Mouse (Mus musculus) kidney, postnatal 0 days (tissue): ENCODE data around the gene Cd55b. TPM values are rescaled to one million over a fixed set of nuclear protein-coding genes. Genes with fewer than 3 reads are reported as not detected.

Source experiments
- ATAC-seq: fragments of 200-750 bp; cut with Nextera tagmentation; replicated peaks from 2 replicates; pipeline ENCODE4 v1.8.0; 2017; ENCODE audit warnings: low read depth, moderate number of reproducible peaks, moderate TSS enrichment, moderate library complexity; ENCODE audit not compliant: low FRiP score
- DNase-seq: peaks from one replicate; pipeline ENCODE4 v3.0.0-alpha.2; 2016; ENCODE audit warnings: low spot score
- H3K27ac ChIP-seq: fragments of 300-500 bp; sonication (generic); 2 replicates; pipeline ENCODE4 v1.5.1; 2014; ENCODE audit warnings: mild to moderate bottlenecking
- H3K27me3 ChIP-seq: fragments of 300-500 bp; sonication (generic); 2 replicates; pipeline ENCODE4 v1.6.1; 2014; ENCODE audit warnings: low read length, mixed read lengths; ENCODE audit not compliant: insufficient read depth
- H3K36me3 ChIP-seq: fragments of 300-500 bp; sonication (generic); 2 replicates; pipeline ENCODE4 v1.6.1; 2014; ENCODE audit warnings: low read length, mixed read lengths; ENCODE audit not compliant: insufficient read depth
- H3K4me1 ChIP-seq: fragments of 300-500 bp; sonication (generic); replicated peaks from 2 replicates; pipeline ENCODE4 v1.6.1; 2014; ENCODE audit warnings: antibody characterized with exemption, low read length, mixed read lengths; ENCODE audit not compliant: insufficient read depth
- H3K4me2 ChIP-seq: fragments of 300-500 bp; sonication (generic); 2 replicates; pipeline ENCODE4 v1.6.1; 2014; ENCODE audit warnings: mild to moderate bottlenecking, low read length, moderate library complexity, mixed read lengths
- H3K4me3 ChIP-seq: fragments of 300-500 bp; sonication (generic); replicated peaks from 2 replicates; pipeline ENCODE4 v1.5.1; 2014; ENCODE audit warnings: low read depth, low read length
- H3K9ac ChIP-seq: fragments of 300-500 bp; sonication (generic); 2 replicates; pipeline ENCODE4 v1.6.1; 2014; ENCODE audit warnings: low read depth, low read length
- H3K9me3 ChIP-seq: fragments of 300-500 bp; sonication (generic); replicated peaks from 2 replicates; pipeline ENCODE4 v1.6.1; 2016; ENCODE audit warnings: low read length, inconsistent platforms, mixed read lengths
- CTCF ChIP-seq: IDR thresholded peaks from 2 replicates; pipeline ENCODE4 v1.5.1; 2016; ENCODE audit warnings: antibody characterized with exemption, low read depth, mild to moderate bottlenecking, moderate library complexity
- WGBS: fragments of 180-500 bp; shearing (Covaris S2); extraction: QIAGEN DNeasy Blood & Tissue Kit; methylation state at CpG from one replicate; pipeline ENCODE4 v1.1.7; 2014; 5-methylcytosine and 5-hydroxymethylcytosine counted together
- polyA plus RNA-seq: library from polyadenylated mRNA; unstranded; fragments of >200 nt; fragmentation: Nextera tagmentation; extraction: Ambion mirVana; gene quantifications from 2 replicates; pipeline ENCODE4 v1.2.1, GENCODE M21; 2015

Gene Cd55b
- polyA plus RNA-seq = not detected in 2 replicates

DNA sequence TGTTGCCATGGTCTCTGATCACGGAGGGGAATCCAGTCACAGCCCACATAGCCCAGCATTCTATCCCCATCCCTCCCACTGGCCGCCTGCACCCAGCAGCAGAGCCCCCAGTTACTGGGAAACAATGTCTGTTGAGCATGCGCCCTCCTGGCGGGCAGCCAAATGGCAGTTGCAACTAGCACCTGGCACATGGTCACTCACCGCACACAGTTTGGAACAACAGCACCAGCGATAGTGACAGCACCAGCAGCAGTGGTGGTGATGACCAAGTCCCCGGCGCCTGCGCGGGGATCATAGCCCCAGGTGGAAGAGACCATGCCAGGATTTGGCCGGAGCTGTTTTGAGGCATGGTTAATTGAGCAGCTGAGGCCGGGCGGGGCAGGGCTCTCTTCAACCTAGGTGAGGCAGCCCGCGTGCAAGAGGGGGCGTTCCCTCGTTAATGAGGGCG, at the start of gene Cd55b:
Cd55b (minus strand) TSS at position 346 of the 448 bp plus-strand sequence.
- H3K27ac ChIP-seq = no peak within 1 kb of the TSS
- TF ChIP-seq CTCF = no peak
- ATAC-seq = peak; percentile 43; the same call in 1 of the 2 replicates
- 49% methylated on average over 18 of the region's 18 CpGs for WGBS
- H3K27me3 ChIP-seq = no peaks in the 10 kb centered on the region
- H3K4me3 ChIP-seq = no peak within 1 kb of the TSS
- H3K4me2 ChIP-seq = no peak within 1 kb of the TSS
- H3K9ac ChIP-seq = no peak within 1 kb of the TSS
- no peak for DNase-seq
- no peaks in the 10 kb centered on the region for H3K4me1 ChIP-seq
- no peaks in the 10 kb centered on the region for H3K9me3 ChIP-seq
- no peaks in the 10 kb centered on the region for H3K36me3 ChIP-seq

DNA sequence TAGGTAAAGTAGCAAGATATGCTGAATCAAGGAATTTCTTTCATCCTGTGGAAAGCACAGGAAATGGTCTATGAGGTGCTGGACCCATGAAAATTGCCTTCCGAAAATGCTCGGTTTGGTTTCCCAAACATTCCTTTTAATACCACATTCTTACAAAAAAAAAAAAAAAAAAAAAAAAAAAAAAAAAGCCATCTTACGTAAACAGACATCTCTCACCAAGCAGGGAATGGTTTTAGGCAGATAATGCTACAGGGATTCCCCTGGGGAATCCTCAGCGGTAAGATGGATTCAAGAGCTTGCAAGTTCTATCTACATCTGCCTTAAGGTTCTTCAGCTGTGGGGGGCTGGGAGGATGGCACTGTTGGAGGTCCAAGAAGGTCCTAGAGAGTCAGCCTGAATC, 47.3 kb upstream of the Cd55b start:
- Histone ChIP-seq H3K4me1 (no peaks in the 10 kb centered on the region), H3K9me3 (no peaks in the 10 kb centered on the region), H3K27me3 (no peaks in the 10 kb centered on the region), H3K36me3 (no peaks in the 10 kb centered on the region), H3K4me2 (no peak overlapping the region), H3K9ac (no peak overlapping the region), H3K27ac (no peak overlapping the region), H3K4me3 (no peak overlapping the region)
- no peak for ATAC-seq
- WGBS = 91% methylated on average over 4 of the region's 4 CpGs
- TF ChIP-seq CTCF = no peak
- no peak for DNase-seq

GRCm38 (mm10) chr1:130467453-130467852, 44.6 kb upstream of the Cd55b start:
- H3K4me1 ChIP-seq = no peaks in the 10 kb centered on the region
- ATAC-seq = peak; percentile 69
- no peak overlapping the region for H3K27ac ChIP-seq
- 37% methylated on average over 2 of the region's 2 CpGs for WGBS
- no peak overlapping the region for H3K4me2 ChIP-seq
- H3K9me3 ChIP-seq = no peaks in the 10 kb centered on the region
- peak; percentile 69 for DNase-seq
- no peak for TF ChIP-seq CTCF
- H3K36me3 ChIP-seq = no peaks in the 10 kb centered on the region
- H3K27me3 ChIP-seq = no peaks in the 10 kb centered on the region
- H3K4me3 ChIP-seq = no peak overlapping the region
- no peak overlapping the region for H3K9ac ChIP-seq

DNA sequence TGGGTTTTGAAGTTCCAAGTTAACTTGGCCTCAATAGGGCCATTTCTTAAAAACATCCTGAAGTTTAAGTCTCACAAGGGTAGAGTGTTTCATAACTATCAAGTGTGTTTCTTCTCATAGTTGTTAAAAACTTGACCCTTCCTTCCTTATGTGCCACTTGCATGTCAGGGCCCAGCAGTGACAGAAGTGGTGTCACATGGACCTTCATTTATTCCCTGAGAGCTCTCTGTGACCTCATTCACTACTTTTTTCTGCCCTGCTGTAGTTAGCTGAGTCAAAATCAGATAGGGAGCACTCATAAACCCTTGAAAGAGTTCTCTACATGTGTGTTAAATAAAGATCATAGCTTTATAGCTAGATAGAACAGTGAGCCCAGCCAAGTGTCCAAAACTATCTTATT, 41.4 kb upstream of the Cd55b start:
- no peak for ATAC-seq
- Histone ChIP-seq H3K27ac (no peak overlapping the region), H3K36me3 (no peaks in the 10 kb centered on the region), H3K9ac (no peak overlapping the region), H3K9me3 (no peaks in the 10 kb centered on the region), H3K4me1 (no peaks in the 10 kb centered on the region), H3K27me3 (no peaks in the 10 kb centered on the region), H3K4me2 (no peak overlapping the region), H3K4me3 (no peak overlapping the region)
- TF ChIP-seq CTCF = no peak
- no peak for DNase-seq

- H3K4me3 ChIP-seq = peak overlapping the region; percentile 62
- no peak overlapping the region for H3K27ac ChIP-seq
- peak; percentile 46 for DNase-seq
- no peak for ATAC-seq
- no peaks in the 10 kb centered on the region for H3K9me3 ChIP-seq
- no peaks in the 10 kb centered on the region for H3K27me3 ChIP-seq
- H3K36me3 ChIP-seq = no peaks in the 10 kb centered on the region
- peak overlapping the region; percentile 91 for H3K4me2 ChIP-seq
- 8% methylated on average over 4 of the region's 4 CpGs for WGBS
- peak overlapping the region; percentile 36 for H3K9ac ChIP-seq
- TF ChIP-seq CTCF = no peak
- H3K4me1 ChIP-seq = no peaks in the 10 kb centered on the region
These were observed 40.1 kb upstream of the Cd55b start for GRCm38 (mm10) chr1:130462867-130463266.

DNA sequence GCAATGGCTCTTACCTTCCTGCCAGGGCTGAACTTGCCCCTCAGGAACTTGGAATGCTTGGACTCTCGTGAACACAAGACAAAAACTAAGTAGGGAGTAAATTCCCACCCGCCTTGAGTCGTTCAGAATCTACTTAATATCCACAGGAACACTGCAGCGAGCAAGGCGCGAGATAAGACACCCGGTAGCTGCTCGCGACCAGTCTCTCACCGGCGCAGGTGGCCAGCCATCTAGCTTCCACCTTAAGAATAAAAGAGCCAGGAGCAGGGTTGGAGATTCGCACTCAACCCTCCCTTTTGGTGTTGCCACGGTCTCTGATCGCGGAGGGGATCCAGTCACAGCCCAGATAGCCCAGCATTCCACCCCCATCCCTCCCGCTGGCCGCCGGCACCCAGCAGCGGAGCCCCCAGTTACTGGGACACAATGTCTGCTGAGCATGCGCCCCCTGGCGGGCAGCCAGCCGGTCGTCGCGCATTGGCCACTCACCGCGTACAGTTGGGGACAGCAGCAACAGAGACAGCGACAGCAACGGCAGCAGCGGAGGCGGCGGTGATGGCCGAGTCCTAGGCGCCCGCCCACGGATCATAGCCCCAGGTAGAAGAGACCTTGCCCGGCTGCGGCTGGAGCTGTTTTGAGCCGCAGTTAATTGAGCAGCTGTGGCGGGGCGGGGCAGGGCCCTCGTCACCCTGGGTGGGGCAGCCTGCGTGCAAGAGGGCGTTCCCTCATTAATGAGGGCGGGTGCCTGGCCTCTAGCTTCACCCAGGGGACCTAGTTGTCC, 39.5 kb upstream of the Cd55b start, which contains the start of gene Cd55:
Cd55 (minus strand) TSS at position 661 of the 778 bp plus-strand sequence.
- DNase-seq (peak; percentile 87), ATAC-seq (peak; percentile 87)
- no peaks in the 10 kb centered on the region for H3K4me1 ChIP-seq
- no peaks in the 10 kb centered on the region for H3K9me3 ChIP-seq
- no peaks in the 10 kb centered on the region for H3K27me3 ChIP-seq
- under 1% methylated on average over 45 of the region's 45 CpGs for WGBS
- H3K9ac ChIP-seq = peak within 1 kb of the TSS; percentile 36
- peak within 1 kb of the TSS; percentile 62 for H3K4me3 ChIP-seq
- H3K36me3 ChIP-seq = no peaks in the 10 kb centered on the region
- peak within 1 kb of the TSS; percentile 91 for H3K4me2 ChIP-seq
- peak; percentile 85 for TF ChIP-seq CTCF
- peak within 1 kb of the TSS; percentile 56 for H3K27ac ChIP-seq
